Mouse (Mus musculus) kidney, postnatal 0 days (tissue): ENCODE measurements around the gene Rph3a. TPM values are rescaled to one million over a fixed set of nuclear protein-coding genes. Genes with fewer than 3 reads are reported as not detected.

ENCODE experiments used
- ATAC-seq: fragments of 200-750 bp; cut with Nextera tagmentation; replicated peaks from 2 replicates; pipeline ENCODE4 v1.8.0; 2017; ENCODE audit warnings: low read depth, moderate number of reproducible peaks, moderate TSS enrichment, moderate library complexity; ENCODE audit not compliant: low FRiP score
- DNase-seq: peaks from one replicate; pipeline ENCODE4 v3.0.0-alpha.2; 2016; ENCODE audit warnings: low spot score
- H3K27ac ChIP-seq: fragments of 300-500 bp; sonication (generic); 2 replicates; pipeline ENCODE4 v1.5.1; 2014; ENCODE audit warnings: mild to moderate bottlenecking
- H3K27me3 ChIP-seq: fragments of 300-500 bp; sonication (generic); 2 replicates; pipeline ENCODE4 v1.6.1; 2014; ENCODE audit warnings: low read length, mixed read lengths; ENCODE audit not compliant: insufficient read depth
- H3K36me3 ChIP-seq: fragments of 300-500 bp; sonication (generic); 2 replicates; pipeline ENCODE4 v1.6.1; 2014; ENCODE audit warnings: low read length, mixed read lengths; ENCODE audit not compliant: insufficient read depth
- H3K4me1 ChIP-seq: fragments of 300-500 bp; sonication (generic); replicated peaks from 2 replicates; pipeline ENCODE4 v1.6.1; 2014; ENCODE audit warnings: antibody characterized with exemption, low read length, mixed read lengths; ENCODE audit not compliant: insufficient read depth
- H3K4me2 ChIP-seq: fragments of 300-500 bp; sonication (generic); 2 replicates; pipeline ENCODE4 v1.6.1; 2014; ENCODE audit warnings: mild to moderate bottlenecking, low read length, moderate library complexity, mixed read lengths
- H3K4me3 ChIP-seq: fragments of 300-500 bp; sonication (generic); replicated peaks from 2 replicates; pipeline ENCODE4 v1.5.1; 2014; ENCODE audit warnings: low read depth, low read length
- H3K9ac ChIP-seq: fragments of 300-500 bp; sonication (generic); 2 replicates; pipeline ENCODE4 v1.6.1; 2014; ENCODE audit warnings: low read depth, low read length
- H3K9me3 ChIP-seq: fragments of 300-500 bp; sonication (generic); replicated peaks from 2 replicates; pipeline ENCODE4 v1.6.1; 2016; ENCODE audit warnings: low read length, inconsistent platforms, mixed read lengths
- CTCF ChIP-seq: IDR thresholded peaks from 2 replicates; pipeline ENCODE4 v1.5.1; 2016; ENCODE audit warnings: antibody characterized with exemption, low read depth, mild to moderate bottlenecking, moderate library complexity
- WGBS: fragments of 180-500 bp; shearing (Covaris S2); extraction: QIAGEN DNeasy Blood & Tissue Kit; methylation state at CpG from one replicate; pipeline ENCODE4 v1.1.7; 2014; 5-methylcytosine and 5-hydroxymethylcytosine counted together
- polyA plus RNA-seq: library from polyadenylated mRNA; unstranded; fragments of >200 nt; fragmentation: Nextera tagmentation; extraction: Ambion mirVana; gene quantifications from 2 replicates; pipeline ENCODE4 v1.2.1, GENCODE M21; 2015

The Rph3a gene
- polyA plus RNA-seq, 1 experiment from 2014 or later: 0.28 TPM

DNA sequence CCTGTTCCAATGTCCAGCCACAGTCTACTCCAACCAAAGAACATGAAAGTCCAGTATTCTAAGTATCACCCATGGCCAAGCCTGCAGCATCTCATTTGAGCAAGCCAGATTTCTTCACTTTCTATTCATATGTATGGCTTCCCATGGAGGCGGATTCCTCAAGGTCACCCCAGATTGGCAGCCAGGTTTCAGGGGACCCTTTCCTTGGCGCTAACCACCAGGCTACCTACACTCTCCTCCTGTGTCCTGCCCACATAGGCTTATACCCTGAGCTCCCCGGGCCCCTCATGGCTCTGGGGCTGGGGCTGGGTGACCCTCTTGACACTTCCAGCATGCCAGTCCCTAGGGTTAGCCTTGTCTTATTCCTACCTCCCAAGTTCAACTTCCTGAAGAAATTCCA is 2.3 kb downstream of the Rph3a start:
- Histone ChIP-seq H3K4me3 (no peak overlapping the region), H3K27ac (no peak overlapping the region), H3K4me2 (no peak overlapping the region), H3K27me3 (no peaks in the 10 kb centered on the region), H3K9me3 (no peaks in the 10 kb centered on the region), H3K4me1 (no peaks in the 10 kb centered on the region), H3K9ac (no peak overlapping the region), H3K36me3 (no peaks in the 10 kb centered on the region)
- WGBS: 70% methylated on average over 3 of the region's 3 CpGs
- ATAC-seq (no peak), DNase-seq (no peak)
- TF ChIP-seq CTCF: no peak

DNA sequence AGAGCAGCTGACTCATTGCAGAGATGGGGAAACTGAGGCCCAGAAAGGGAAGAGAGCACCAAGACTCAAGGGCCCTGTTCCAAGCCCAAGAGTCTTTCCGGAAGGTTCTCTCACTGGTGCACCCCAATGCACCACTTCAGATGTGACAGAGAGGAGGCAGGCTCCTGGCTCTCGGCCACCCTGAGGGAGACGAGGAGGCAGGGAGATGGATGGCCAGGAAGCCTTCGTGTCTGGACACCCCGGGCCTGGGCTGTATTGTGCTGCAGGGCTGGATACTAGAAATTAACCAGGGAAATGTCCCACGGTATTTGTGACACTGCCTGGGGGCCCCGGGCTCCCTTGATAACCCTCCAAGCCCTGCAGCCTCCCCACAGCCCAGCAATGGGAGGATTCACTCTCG is 2.8 kb downstream of the Rph3a start:
- WGBS: 82% methylated on average over 8 of the region's 8 CpGs
- no peak for ATAC-seq

DNA sequence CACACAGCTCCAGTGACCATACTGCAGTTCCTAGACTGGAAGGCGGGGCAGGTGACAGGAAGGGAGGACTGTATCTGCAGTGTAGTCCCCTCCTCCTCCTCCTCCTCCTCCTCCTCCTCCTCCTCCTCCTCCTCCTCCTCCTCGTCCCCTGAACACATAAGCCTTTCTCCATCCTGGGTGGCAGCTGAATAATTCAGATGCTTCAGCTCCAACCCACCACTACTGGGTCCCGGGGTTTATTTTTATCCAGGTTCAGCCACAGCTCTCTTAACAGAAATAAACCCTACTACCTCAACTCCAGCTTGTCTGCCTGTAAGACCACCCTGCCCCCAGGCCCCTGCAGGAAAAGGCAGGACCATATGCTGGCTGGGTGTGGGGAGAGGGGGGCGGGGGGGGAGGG is 3.7 kb downstream of the Rph3a start:
- Histone ChIP-seq H3K9me3 (no peaks in the 10 kb centered on the region), H3K27ac (no peak overlapping the region), H3K27me3 (no peaks in the 10 kb centered on the region), H3K4me3 (no peak overlapping the region), H3K36me3 (no peaks in the 10 kb centered on the region), H3K4me1 (no peaks in the 10 kb centered on the region), H3K4me2 (no peak overlapping the region), H3K9ac (no peak overlapping the region)
- no peak for ATAC-seq
- DNase-seq: no peak
- 60% methylated on average over 3 of the region's 4 CpGs for WGBS
- no peak for TF ChIP-seq CTCF

More for the DNA sequence above, 2.8 kb downstream of the Rph3a start:
- Histone ChIP-seq H3K27me3 (no peaks in the 10 kb centered on the region), H3K9ac (no peak overlapping the region), H3K4me3 (no peak overlapping the region), H3K36me3 (no peaks in the 10 kb centered on the region), H3K4me1 (no peaks in the 10 kb centered on the region), H3K4me2 (no peak overlapping the region), H3K27ac (no peak overlapping the region), H3K9me3 (no peaks in the 10 kb centered on the region)
- no peak for DNase-seq
- no peak for TF ChIP-seq CTCF

DNA sequence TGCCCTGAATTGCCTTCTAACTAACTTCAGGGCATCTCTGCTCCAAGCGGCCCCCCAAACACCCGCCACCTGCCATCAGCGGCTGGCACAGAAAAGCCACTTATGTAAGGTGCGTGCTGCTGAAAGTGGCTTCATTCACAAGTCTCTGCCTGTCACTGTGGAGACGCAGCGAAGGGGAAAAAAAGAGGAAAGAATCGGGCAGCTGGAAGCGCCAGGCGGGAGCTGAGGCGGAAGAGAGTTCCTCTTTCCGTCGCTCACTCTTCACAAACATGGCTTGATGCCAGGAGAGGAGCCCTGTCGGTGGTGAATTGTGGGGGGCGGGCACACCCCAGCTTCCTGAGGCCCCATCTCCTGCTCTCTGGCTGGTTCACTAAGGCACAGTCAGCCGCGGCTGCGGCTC is 6.1 kb downstream of the Rph3a start:
- Histone ChIP-seq H3K4me2 (no peak overlapping the region), H3K4me3 (no peak overlapping the region), H3K36me3 (no peaks in the 10 kb centered on the region), H3K9me3 (no peaks in the 10 kb centered on the region), H3K27me3 (no peaks in the 10 kb centered on the region), H3K4me1 (no peaks in the 10 kb centered on the region), H3K9ac (no peak overlapping the region), H3K27ac (no peak overlapping the region)
- 24% methylated on average over 17 of the region's 17 CpGs for WGBS
- ATAC-seq (no peak), DNase-seq (no peak)
- no peak for TF ChIP-seq CTCF

DNA sequence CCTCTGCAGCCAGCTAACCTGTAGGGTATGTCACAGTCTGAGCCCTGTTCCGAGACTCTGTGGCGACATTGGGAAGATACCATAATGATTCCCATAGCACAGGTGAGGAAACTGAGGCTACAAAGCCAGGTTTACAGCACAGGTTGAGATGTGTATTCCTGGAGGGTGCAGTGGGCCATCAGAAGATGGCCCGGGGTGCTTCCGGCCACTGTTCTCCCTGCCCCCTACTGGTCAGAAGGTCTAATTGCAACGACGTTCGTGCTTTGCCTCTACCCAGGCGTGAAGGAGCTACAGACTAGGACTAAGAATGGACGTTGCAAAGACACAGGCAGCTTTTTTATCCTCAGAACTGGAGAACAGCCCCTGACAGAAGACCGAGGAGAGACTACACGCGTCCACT is 10.3 kb downstream of the Rph3a start:
- H3K27me3 ChIP-seq: no peaks in the 10 kb centered on the region
- no peak overlapping the region for H3K4me3 ChIP-seq
- no peak overlapping the region for H3K27ac ChIP-seq
- 36% methylated on average over 12 of the region's 12 CpGs for WGBS
- no peak for ATAC-seq
- no peak overlapping the region for H3K4me2 ChIP-seq
- no peak for DNase-seq
- no peaks in the 10 kb centered on the region for H3K4me1 ChIP-seq
- TF ChIP-seq CTCF: peak; percentile 43; the same call in 1 of the 2 replicates
- H3K9me3 ChIP-seq: no peaks in the 10 kb centered on the region
- no peak overlapping the region for H3K9ac ChIP-seq
- H3K36me3 ChIP-seq: no peaks in the 10 kb centered on the region

DNA sequence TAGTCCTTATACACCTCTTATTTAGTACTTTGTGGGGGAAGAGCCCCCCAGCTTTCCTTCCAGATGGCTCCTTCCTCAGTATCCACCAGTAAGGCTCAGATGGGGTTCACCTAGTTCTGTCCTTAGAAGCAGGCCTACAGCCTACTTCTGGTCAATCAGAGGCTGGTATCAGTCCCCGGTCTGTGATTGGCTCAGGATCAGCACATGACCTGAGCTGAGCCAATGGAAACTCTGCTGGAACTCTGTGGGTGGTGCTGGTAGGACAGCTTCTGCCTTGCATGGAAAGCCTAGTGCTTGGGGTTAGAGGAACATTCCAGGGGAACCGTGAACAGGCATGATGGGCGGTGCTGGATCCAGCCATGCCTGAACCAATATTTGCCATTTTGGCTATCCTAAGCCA is 21.5 kb downstream of the Rph3a start:
- H3K27me3 ChIP-seq: no peaks in the 10 kb centered on the region
- no peak for DNase-seq
- no peak overlapping the region for H3K4me2 ChIP-seq
- H3K27ac ChIP-seq: no peak overlapping the region
- no peak for ATAC-seq
- H3K9me3 ChIP-seq: no peaks in the 10 kb centered on the region
- 94% methylated on average over 3 of the region's 3 CpGs for WGBS
- H3K4me3 ChIP-seq: no peak overlapping the region
- H3K36me3 ChIP-seq: no peaks in the 10 kb centered on the region
- H3K9ac ChIP-seq: no peak overlapping the region
- no peaks in the 10 kb centered on the region for H3K4me1 ChIP-seq
- TF ChIP-seq CTCF: no peak

DNA sequence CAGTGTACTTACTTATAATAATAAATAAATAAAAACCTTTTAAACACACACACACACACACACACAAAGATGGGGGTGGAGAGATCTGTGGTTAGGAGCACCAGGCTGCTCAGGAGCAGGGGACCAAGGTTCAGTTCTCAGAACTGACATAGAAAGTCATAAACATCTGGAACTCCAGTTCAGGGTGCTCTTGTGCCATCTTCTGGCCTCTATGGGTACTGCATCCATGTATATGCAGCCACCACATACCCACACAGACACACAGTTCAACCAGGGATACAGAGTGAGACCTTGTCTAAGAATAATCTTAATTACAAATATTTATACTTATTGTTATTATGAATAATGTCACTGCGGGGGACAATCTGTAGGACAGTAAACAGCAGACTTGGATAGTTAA is 26.9 kb downstream of the Rph3a start:
- ATAC-seq (no peak), DNase-seq (no peak)
- Histone ChIP-seq H3K4me2 (no peak overlapping the region), H3K4me3 (no peak overlapping the region), H3K9me3 (no peaks in the 10 kb centered on the region), H3K4me1 (no peaks in the 10 kb centered on the region), H3K9ac (no peak overlapping the region), H3K36me3 (no peaks in the 10 kb centered on the region), H3K27me3 (no peaks in the 10 kb centered on the region), H3K27ac (no peak overlapping the region)
- WGBS: 88% methylated on average over 1 of the region's 1 CpGs
- peak; percentile 43 for TF ChIP-seq CTCF
